Mouse (Mus musculus): Measurements from ENCODE around the gene Ugt1a5. TPM values are rescaled to one million over a fixed set of nuclear protein-coding genes. Genes with fewer than 3 reads are reported as not detected.
"Not testable (repeated sequence)": the region's sequence is repeated elsewhere in the genome, so short reads cannot be mapped to it uniquely, and the experiment has no call there.

The Ugt1a5 gene
- polyA plus RNA-seq (2016; fragmentation: Nextera tagmentation; extraction: Ambion mirVana) = not detected in 2 replicates

DNA sequence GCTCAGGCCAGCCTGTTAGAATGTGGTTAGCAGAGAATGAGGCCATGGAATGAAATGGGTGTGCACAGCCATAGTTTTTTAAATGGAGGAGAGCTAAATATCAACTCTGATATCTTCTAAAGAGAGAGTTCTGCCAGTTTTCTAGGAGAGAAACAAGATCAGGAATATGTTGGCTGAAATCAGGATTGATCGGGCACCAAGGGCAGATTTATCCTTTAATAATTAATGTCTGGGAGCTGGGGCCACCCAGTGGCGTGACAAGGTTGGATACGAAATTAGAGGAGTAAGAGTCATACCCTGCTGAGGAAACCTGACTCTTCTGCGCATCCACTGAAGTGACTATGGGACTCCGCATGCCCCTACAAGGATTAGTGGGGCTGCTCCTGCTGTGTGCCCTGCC is at the start of gene Ugt1a5:
Ugt1a5 (plus strand) TSS at position 302 of the 400 bp plus-strand sequence.
- no peak within 1 kb of the TSS for H3K4me2 ChIP-seq
- H3K9ac ChIP-seq = no peak within 1 kb of the TSS
- no peaks in the 10 kb centered on the region for H3K4me1 ChIP-seq
- 83% methylated on average over 5 of the region's 5 CpGs for WGBS
- H3K36me3 ChIP-seq (replicated peaks) = no peaks in the 10 kb centered on the region
- no peak within 1 kb of the TSS for H3K4me3 ChIP-seq (replicated peaks)
- H3K27ac ChIP-seq = no peak within 1 kb of the TSS
- ATAC-seq (ENCODE audit: low FRiP score) = no peak
- no peaks in the 10 kb centered on the region for H3K27me3 ChIP-seq
- no peaks in the 10 kb centered on the region for H3K9me3 ChIP-seq

- H3K4me1 ChIP-seq; H3K4me2 ChIP-seq; H3K27ac ChIP-seq; H3K27me3 ChIP-seq; H3K9me3 ChIP-seq; H3K36me3 ChIP-seq (replicated peaks); H3K4me3 ChIP-seq (replicated peaks); H3K9ac ChIP-seq; ATAC-seq (ENCODE audit: low FRiP score): not testable (repeated sequence)
- WGBS = 12% methylated on average over 4 of the region's 4 CpGs
Measured at GRCm38 (mm10) chr1:88120550-88120949, 45.3 kb upstream of the Ugt1a5 start.

DNA sequence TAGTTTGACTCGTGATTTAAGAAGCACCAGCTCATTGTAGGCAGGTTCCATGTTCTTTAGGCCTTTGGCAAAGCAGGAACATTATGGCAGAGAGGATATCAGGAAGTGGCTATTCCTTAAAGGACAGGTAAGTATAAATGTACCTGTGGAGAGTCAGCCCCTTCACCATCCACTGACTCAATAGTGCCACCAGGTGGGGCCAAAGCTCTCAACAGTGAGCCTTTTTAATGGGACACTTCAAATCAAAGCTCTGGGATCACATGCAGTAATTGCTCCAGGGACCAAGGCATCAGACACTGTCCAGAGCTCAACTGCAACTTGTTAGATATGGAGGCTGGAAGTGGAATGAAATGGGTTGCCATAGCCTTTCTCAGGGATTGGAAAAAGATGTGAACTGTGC is 44.3 kb upstream of the Ugt1a5 start:
- H3K4me3 ChIP-seq (replicated peaks); H3K9ac ChIP-seq; H3K9me3 ChIP-seq; H3K27me3 ChIP-seq; H3K4me1 ChIP-seq; H3K36me3 ChIP-seq (replicated peaks); ATAC-seq (ENCODE audit: low FRiP score); H3K4me2 ChIP-seq; H3K27ac ChIP-seq: not testable (repeated sequence)
- WGBS = no CpG with 5 or more reads among the region's 1 CpGs

GRCm38 (mm10) chr1:88125827-88126360 is 39.9 kb upstream of the Ugt1a5 start:
- not testable (repeated sequence) for H3K36me3 ChIP-seq (replicated peaks); H3K27ac ChIP-seq; H3K4me3 ChIP-seq (replicated peaks); H3K27me3 ChIP-seq; H3K9me3 ChIP-seq; ATAC-seq (ENCODE audit: low FRiP score); H3K4me1 ChIP-seq; H3K4me2 ChIP-seq; H3K9ac ChIP-seq
- 70% methylated on average over 4 of the region's 4 CpGs for WGBS

DNA sequence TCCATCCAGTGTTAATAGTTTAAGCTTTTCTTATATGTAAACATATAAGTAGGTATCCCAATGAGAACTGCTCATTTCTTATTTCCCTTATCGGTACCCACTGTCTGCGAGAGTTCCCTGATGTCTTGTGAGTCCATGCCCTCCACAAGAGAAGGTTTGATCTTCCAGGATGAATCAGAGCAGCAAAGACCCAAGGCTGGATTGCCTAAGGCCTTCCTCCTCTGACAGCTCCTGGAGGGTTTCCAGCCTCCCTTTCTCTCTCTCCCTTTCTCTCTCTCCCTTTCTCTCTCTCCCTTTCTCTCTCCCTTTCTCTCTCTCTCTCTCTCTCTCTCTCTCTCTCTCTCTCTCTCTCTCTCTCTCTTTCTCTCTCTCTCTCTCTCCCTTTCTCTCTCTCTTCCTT is 36.7 kb upstream of the Ugt1a5 start:
- not testable (repeated sequence) for H3K9ac ChIP-seq; H3K27ac ChIP-seq; H3K4me1 ChIP-seq; H3K4me3 ChIP-seq (replicated peaks); H3K27me3 ChIP-seq; ATAC-seq (ENCODE audit: low FRiP score); H3K36me3 ChIP-seq (replicated peaks); H3K4me2 ChIP-seq; H3K9me3 ChIP-seq
- 92% methylated on average over 2 of the region's 2 CpGs for WGBS

GRCm38 (mm10) chr1:88130223-88130622 is 35.6 kb upstream of the Ugt1a5 start:
- not testable (repeated sequence) for H3K4me1 ChIP-seq; H3K9ac ChIP-seq; H3K9me3 ChIP-seq; H3K4me3 ChIP-seq (replicated peaks); H3K4me2 ChIP-seq; ATAC-seq (ENCODE audit: low FRiP score); H3K27ac ChIP-seq; H3K36me3 ChIP-seq (replicated peaks); H3K27me3 ChIP-seq
- 97% methylated on average over 1 of the region's 1 CpGs for WGBS

GRCm38 (mm10) chr1:88133908-88134456 is 31.8 kb upstream of the Ugt1a5 start:
- Histone ChIP-seq H3K4me2 (no peak overlapping the region), H3K9ac (no peak overlapping the region), H3K4me1 (peaks cover 10% of the 10 kb centered on the region), H3K27ac (0 out of 2 replicates have a peak overlapping the region, but pooled peaks have one; percentile 37), H3K36me3 (replicated peaks) (no peaks in the 10 kb centered on the region), H3K27me3 (no peaks in the 10 kb centered on the region), H3K4me3 (replicated peaks) (no peak overlapping the region), H3K9me3 (no peaks in the 10 kb centered on the region)
- WGBS = 54% methylated on average over 3 of the region's 3 CpGs
- ATAC-seq (ENCODE audit: low FRiP score) = no peak

DNA sequence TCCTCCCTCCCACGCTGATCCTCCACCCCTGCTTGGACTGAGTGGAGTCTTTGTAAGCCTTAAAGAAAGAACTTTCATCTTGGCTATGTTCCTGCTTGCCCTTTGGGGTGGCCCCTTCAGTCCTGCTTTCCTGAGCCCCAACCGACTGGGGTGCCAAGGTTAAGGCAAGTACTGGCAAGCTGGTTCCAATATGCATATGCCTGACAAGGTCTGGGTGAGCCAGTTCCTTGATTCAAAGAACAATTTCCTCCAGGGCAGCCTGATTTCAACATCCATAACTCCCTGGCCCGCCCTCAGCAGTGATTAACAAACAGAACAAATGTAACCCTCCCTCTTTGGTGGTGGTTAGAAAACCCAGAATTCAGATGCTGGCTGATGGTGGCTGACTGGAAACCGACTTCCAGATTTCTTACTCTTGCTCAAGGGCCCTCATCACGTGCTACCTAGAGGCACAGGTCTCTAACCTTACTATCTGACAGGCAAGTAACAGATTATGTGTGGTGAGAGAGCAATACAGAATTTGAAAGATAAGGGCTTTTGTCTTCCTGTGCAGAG is 31.3 kb upstream of the Ugt1a5 start, which contains the start of gene Ugt1a6a:
Ugt1a6a (plus strand) TSS at position 353 of the 555 bp plus-strand sequence.
- H3K4me3 ChIP-seq (replicated peaks); ATAC-seq (ENCODE audit: low FRiP score); H3K27me3 ChIP-seq; H3K4me1 ChIP-seq; H3K36me3 ChIP-seq (replicated peaks); H3K4me2 ChIP-seq; H3K9ac ChIP-seq; H3K9me3 ChIP-seq: not testable (repeated sequence)
- WGBS = 37% methylated on average over 5 of the region's 5 CpGs
- H3K27ac ChIP-seq = 0 out of 2 replicates have a peak within 1 kb of the TSS, but pooled peaks have one; percentile 37

DNA sequence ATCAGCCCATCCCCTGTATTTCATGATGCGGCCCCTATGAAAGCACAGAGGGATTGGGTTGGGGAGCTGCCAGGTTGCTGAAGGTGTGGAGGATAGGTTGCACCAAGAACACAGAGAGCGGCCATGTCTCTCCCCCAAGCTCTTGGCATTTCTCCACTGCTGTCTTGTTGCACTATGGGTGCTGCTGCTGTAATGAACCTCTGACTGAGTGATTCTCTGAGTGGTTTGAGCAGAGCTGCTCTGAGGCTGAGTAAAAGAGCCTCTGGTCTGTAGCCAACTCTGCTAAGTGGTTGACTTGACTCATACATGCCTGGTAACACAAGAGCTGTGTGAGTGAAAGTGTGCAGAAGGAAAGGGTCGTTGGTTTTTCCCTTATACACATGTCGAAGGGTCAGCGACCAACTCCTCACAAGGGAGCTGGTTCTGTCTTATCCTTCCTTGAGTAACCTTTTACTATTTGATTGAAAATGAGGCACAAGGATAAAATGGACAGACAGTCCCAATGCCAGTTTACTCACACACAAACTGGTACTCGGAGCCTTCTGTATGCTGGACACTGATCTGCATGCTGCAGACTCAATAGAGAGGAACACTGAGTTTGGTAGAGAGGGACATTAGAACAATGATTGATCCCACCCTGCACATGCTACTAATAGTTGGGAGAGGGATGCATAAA is 30.4 kb upstream of the Ugt1a5 start:
- not testable (repeated sequence) for H3K4me1 ChIP-seq; H3K27ac ChIP-seq; H3K4me3 ChIP-seq (replicated peaks); ATAC-seq (ENCODE audit: low FRiP score); H3K9me3 ChIP-seq; H3K36me3 ChIP-seq (replicated peaks); H3K4me2 ChIP-seq; H3K9ac ChIP-seq; H3K27me3 ChIP-seq
- 87% methylated on average over 6 of the region's 6 CpGs for WGBS

DNA sequence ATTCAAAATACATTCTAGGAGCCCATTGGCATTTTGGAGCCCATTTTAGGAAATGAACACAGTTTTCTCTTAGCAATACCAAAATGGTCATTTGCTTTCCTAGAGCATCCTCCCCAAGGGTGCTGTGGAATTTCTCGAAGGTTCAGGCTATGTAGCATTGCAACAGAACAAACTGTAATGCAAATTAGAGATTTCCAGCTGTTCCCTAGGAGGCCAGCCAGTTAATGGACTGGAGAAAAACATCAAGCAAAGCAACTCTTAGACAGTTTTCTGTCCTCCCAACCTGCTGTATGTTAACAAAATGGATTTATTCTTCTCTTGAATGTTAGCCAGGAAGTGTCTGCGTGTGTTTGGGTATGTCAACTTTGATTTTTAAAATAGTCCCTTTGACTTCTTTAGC is 29.2 kb upstream of the Ugt1a5 start:
- Histone ChIP-seq H3K27ac (no peak overlapping the region), H3K4me2 (no peak overlapping the region), H3K4me3 (replicated peaks) (no peak overlapping the region), H3K9me3 (no peaks in the 10 kb centered on the region), H3K36me3 (replicated peaks) (no peaks in the 10 kb centered on the region), H3K9ac (no peak overlapping the region), H3K4me1 (peaks cover 10% of the 10 kb centered on the region), H3K27me3 (no peaks in the 10 kb centered on the region)
- no peak for ATAC-seq (ENCODE audit: low FRiP score)
- WGBS = 81% methylated on average over 2 of the region's 2 CpGs

GRCm38 (mm10) chr1:88137264-88137663 is 28.5 kb upstream of the Ugt1a5 start:
- H3K36me3 ChIP-seq (replicated peaks) = no peaks in the 10 kb centered on the region
- no peak overlapping the region for H3K4me3 ChIP-seq (replicated peaks)
- no peak overlapping the region for H3K27ac ChIP-seq
- H3K4me2 ChIP-seq = no peak overlapping the region
- no peak overlapping the region for H3K9ac ChIP-seq
- no peaks in the 10 kb centered on the region for H3K27me3 ChIP-seq
- no peaks in the 10 kb centered on the region for H3K9me3 ChIP-seq
- WGBS = 92% methylated on average over 3 of the region's 3 CpGs
- peaks cover 10% of the 10 kb centered on the region for H3K4me1 ChIP-seq
- no peak for ATAC-seq (ENCODE audit: low FRiP score)

GRCm38 (mm10) chr1:88138145-88138544 is 27.7 kb upstream of the Ugt1a5 start:
- 100% methylated on average over 1 of the region's 1 CpGs for WGBS
- Histone ChIP-seq H3K4me3 (replicated peaks) (no peak overlapping the region), H3K27ac (no peak overlapping the region), H3K4me2 (no peak overlapping the region), H3K4me1 (peaks cover 10% of the 10 kb centered on the region), H3K36me3 (replicated peaks) (no peaks in the 10 kb centered on the region), H3K9ac (no peak overlapping the region), H3K27me3 (no peaks in the 10 kb centered on the region), H3K9me3 (no peaks in the 10 kb centered on the region)
- ATAC-seq (ENCODE audit: low FRiP score) = no peak

- H3K9ac ChIP-seq; H3K27me3 ChIP-seq; H3K4me2 ChIP-seq; H3K36me3 ChIP-seq (replicated peaks); ATAC-seq (ENCODE audit: low FRiP score); H3K4me1 ChIP-seq; H3K9me3 ChIP-seq; H3K27ac ChIP-seq; H3K4me3 ChIP-seq (replicated peaks): not testable (repeated sequence)
- WGBS = 78% methylated on average over 1 of the region's 1 CpGs
Measured at GRCm38 (mm10) chr1:88140492-88140891, 25.3 kb upstream of the Ugt1a5 start.
